Mouse (Mus musculus) gastrocnemius, postnatal 10 days (tissue): ENCODE results near the gene Cyp1a2. TPM values are rescaled to one million over a fixed set of nuclear protein-coding genes. Genes with fewer than 3 reads are reported as not detected.
"Not testable (repeated sequence)": the region's sequence is repeated elsewhere in the genome, so short reads cannot be mapped to it uniquely, and the experiment has no call there.

Source experiments
- DNase-seq: peaks from one replicate; pipeline ENCODE4 v3.0.0; 2021; ENCODE audit warnings: mixed read lengths
- long read RNA-seq, 2 experiments: library from polyadenylated mRNA; stranded (forward); transcript quantifications; one replicate each; pipeline ENCODE4 v2.0.0; 2021
- total RNA-seq, 2 experiments: library from RNA; stranded (reverse); gene quantifications; 2 replicates each; pipeline ENCODE4 v1.2.3; 2021

Cyp1a2 gene
- under 1 TPM in 1 of 2 experiments, not detected in 1; 0.14 TPM for total RNA-seq
- long read RNA-seq, experiment 1 = 0 reads
- long read RNA-seq, experiment 2 = 0 reads

DNA sequence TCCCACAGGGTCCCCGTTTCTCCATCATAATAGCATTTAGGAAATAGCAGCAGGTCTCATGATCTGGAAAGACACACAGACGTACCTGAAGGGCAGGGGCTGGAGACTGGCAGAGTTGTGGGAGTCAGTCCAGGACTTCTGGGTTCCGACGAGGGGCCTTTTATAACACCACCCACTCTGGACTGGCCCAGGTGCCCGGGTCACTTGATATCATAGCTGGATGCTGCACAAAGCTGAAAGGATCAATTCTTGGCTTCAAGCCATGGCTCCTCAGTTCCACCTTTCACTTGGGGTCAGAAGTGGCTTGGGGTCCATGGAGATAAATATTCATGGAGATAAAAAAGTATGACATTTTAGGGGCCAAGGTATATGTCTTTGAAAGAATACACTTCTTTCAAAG lies at the start of gene Cyp1a2:
Gene Cyp1a2, minus strand, starts transcription at position 184 of the 400 bp plus-strand sequence.
- DNase-seq = no peak

DNA sequence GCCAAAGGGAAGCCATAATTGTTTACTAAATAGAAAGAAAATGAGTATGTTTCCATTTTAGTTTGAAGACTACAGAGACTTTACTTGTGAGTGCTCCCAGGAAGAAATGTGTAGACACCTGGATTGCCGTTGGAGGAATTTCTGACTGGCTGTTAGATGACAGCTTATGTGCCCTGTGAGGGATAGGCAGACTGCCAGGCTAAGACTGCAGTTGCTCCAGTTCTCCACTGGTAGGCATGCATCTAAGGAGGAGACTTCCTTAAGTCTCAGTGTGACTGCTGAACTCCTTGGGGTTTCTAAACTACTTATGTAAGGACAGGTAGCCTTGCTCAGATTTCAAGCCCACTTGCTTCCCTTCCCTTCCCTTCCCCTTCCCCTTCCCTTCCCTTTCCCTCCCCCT lies 44.8 kb upstream of the Cyp1a2 start:
- no peak for DNase-seq

- no peak for DNase-seq
These were observed 41.2 kb upstream of the Cyp1a2 start for GRCm38 (mm10) chr9:57724701-57725100.

DNA sequence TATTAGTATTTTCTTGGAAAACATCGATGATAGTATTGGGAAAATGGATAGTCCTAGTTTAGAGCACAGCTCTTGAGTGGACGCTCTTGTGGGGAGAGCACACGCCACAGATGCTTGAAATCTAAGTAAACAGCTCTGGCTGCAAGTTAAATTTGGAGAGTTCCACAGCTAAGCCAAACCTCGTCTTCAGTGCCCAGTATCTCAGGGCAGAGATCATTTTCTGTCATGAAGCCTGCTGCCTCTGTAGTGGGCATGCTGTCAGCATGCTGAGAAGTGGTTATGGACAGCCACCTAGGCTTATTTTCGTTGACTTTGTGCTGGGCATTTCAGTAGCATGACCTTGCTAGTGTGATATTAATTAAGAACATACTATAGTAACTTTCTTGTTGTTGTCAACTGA lies 40.3 kb upstream of the Cyp1a2 start:
- no peak for DNase-seq

DNA sequence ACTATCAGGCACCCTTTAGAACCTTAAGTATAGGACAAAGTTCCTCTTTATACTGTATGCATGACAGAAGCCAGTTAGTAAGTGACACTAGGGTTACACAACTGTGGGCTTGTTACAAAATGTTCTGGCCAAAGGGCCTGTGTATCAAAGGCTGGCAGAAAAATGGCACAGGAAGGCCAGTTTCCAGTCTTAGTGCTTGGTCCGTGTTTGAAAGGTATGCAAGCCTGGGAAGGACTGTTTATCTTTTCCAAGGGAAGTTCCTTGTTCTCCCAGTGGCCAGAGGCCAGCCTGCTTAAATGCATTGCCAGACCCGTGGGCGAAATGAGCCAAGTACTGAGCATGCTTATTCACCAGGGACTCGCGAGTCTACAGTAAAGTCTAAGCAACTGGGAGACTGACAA lies 39.8 kb upstream of the Cyp1a2 start:
- peak; percentile 52 for DNase-seq

GRCm38 (mm10) chr9:57722371-57722770 lies 38.9 kb upstream of the Cyp1a2 start:
- no peak for DNase-seq

GRCm38 (mm10) chr9:57720736-57721135 lies 37.2 kb upstream of the Cyp1a2 start:
- DNase-seq = no peak

DNA sequence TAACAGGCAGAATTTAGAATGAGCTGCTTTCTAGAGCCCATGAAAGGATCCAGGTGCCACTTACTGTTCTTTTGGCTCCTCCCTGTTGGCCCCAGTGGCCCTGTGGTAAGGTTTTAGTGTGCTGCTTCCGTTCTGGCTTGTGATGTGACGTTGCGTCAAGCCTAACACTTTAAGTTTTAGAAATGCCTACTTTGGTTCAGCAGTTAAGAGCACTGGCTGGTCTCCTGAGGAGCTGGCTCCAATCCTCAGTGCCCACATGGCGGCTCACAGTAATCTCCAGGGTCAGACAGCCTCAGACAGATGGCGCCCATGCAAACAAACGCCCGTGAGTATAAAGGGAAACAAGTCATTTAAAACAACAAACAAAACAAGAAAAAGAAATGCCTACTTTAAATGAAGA lies 34.9 kb upstream of the Cyp1a2 start:
- no peak for DNase-seq

DNA sequence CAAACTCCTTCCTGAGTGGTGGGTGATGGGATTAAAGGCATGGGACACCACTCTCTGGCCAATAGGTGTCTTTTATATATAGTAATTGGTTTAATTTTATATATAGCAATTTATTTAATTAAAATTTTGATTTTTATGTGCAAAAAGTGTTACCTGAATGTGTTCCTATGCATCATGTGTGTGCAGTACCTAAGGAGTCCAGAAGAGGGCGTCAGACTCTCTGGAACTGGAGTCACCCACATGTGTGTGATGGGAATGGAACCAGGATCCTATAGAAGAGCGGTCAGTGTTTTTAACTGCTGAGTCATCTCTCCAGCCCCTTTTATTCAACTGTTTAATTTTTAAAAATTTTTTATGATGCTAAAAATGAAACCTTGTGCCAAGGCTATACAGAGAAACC lies 28.7 kb upstream of the Cyp1a2 start:
- DNase-seq = no peak

GRCm38 (mm10) chr9:57710214-57710613 lies 26.7 kb upstream of the Cyp1a2 start:
- DNase-seq = not testable (repeated sequence)

DNA sequence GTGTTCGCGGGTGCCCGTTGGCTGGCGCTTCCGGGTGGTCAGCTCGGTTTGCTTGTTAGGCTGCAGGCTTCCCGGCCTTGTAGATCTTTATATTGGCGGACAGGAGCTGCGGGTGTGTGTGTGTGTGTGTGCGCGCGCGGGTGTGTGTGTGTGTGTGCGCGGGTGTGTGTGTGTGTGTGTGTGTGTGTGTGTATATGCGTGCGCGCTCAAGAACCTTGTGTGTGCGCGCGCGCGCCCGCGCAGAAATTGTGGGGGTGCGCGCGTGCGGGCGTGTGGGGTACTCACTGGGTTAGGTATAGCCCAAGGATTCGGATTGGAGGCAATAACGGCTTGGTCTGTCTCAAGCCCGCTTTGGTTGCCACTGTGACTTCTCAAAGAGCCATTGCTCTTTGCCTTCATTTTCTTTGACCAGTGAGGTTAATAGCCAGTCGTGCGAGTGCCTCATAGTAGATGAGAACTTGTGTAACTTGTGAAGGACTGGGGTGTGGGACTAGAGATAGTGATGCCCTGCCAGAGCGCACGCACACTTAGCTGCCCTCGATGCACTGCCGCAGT lies 25.3 kb upstream of the Cyp1a2 start:
- no peak for DNase-seq

DNA sequence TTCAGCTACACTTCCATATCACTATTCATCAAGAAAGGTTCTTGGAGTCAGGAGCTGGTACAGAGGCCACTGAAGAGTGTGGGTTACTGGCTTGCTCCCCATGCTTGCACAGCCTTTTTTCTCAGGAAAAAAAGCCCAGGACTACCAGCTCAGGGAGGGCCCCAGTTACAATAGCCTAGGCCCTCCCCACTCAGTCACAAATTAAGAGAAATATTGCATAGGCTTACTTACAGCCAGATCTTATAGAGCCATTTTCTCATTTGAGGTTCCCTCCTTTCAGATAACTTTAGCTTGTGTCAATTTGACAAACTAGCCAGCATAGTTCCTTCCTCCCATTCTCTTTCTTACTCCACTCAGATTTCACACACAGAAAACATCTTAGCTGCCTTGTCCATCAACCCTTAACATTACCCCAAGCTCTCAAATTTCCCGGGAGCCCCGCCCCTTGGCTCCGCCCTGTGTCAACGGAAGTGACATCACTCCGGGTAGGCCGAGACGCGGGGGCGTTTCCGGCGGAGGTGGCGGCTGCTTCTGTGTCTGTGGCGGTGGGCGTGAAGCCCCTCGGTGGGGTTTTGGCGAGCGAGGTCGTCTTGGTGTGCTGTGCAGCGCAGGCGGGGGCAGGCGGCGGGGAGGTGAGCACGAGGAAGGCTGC lies 24.7 kb upstream of the Cyp1a2 start, which contains the start of gene Edc3:
Gene Edc3, plus strand, starts transcription at position 473 of the 652 bp plus-strand sequence.
- peak; percentile 93 for DNase-seq

DNA sequence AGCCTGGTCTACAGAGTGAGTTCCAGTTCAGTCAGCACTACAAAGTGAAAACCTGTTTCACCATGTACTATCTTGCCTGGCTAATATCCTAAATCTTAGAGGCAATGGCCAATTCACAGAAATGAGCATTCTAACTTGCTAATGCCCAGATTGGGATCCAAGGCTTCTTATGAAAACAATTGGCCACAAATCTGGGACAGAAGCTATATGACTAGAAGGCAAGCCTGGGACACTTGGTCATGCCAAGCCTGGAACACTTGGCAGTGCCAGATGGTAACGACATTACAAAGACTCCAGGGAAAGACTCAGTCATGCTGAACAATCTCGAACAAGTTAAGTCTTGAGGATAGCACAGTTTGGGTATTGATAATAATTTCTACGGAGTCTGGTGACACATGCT lies 23.0 kb upstream of the Cyp1a2 start:
- DNase-seq = no peak

- DNase-seq = no peak
These were observed 15.1 kb upstream of the Cyp1a2 start for GRCm38 (mm10) chr9:57698466-57699150.

DNA sequence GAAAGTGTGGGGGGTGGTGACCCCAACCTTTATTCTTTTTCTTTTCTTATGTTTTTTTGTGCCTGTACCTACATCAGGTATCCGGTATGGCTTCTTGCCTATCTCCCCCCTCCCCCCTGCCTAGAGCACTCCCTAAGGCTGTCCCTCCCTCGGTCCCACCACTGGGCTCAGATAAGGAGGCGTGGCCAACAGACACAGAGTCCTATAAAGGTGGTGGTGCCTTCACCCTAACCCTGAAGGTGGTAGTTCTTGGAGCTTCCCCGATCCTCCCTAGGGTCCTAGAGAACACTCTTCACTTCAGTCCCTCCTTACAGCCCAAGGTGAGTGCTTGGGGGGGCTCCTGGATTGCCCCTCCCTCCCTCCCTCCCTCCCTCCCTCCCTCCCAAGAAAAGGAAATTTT lies 13.9 kb upstream of the Cyp1a2 start:
- no peak for DNase-seq

DNA sequence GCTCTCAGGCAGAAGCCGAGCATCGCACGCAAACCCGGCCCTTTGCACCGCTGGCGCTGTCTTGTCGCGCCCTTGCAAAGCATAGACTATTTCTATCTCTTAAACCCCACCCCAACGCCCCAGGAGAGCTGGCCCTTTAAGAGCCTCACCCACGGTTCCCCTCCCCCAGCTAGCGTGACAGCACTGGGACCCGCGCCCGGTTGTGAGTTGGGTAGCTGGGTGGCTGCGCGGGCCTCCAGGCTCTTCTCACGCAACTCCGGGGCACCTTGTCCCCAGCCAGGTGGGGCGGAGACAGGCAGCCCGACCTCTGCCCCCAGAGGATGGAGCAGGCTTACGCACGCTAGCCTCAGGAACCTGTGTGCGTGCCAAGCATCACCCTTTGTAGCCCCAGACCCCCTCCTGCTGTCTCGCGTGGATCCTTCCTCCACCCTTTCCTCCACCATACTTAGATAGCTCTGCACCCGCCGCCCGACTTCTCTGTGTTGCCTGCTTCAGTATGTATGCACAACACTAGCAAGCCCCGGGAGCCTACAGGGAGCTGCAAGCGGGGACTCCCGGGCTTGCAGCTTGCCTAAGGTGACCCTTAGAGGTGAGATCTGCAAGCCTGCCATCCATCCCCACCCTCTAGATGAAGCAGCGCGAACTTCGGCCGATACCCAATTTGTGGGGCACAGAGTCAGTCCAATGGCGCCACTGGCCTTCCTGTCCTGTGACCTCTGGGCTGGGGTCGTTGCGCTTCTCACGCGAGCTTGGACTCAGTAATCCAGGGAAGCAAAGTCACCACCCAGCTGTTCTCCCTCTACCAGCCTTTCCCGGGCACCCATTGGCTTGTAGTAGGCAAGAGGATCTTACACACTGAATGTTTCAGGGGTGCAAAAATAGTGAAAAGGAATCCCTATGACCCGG lies 13.1 kb upstream of the Cyp1a2 start:
- DNase-seq = peak; percentile 45

DNA sequence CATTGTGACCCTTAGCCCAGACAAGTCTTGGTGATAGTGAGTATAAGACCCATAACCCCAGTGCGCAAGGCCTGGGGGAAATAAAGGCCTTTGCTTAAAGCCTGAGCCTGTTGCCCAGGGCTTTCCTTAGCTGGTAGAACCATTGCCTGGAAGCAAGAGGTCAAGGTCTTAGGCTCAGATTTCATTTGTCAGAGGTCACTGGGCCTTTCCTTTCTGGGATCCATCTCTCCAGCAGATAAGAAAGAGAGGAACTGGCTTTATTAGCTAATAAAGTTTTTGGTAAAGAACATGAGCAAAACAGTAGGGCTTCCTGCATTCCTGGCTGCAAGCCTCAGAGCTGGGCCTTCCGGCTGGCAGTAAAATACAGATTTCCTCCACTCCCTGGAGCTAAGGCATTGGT lies 10.6 kb upstream of the Cyp1a2 start:
- DNase-seq = no peak

DNA sequence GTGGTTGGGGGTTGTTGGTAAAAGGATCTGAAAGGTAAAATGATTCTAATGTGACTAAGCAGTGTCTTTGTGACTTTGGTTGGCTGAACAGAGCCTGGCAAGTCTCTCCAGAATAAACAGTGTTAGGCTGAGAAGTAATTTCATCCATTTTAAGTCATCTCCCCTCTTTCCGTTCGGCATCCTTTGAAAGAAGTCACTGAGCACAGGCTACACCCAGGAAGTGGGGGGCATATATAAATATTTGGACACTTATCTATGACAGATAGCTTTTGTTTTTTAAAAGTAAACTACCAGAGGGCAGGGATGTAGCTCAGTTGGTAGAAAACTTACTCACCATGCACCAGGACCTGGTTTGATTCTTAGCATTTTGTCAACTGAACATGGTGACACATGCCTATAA lies 5.1 kb upstream of the Cyp1a2 start:
- no peak for DNase-seq

- DNase-seq = no peak
These were observed 4.7 kb upstream of the Cyp1a2 start for GRCm38 (mm10) chr9:57688158-57688557.

DNA sequence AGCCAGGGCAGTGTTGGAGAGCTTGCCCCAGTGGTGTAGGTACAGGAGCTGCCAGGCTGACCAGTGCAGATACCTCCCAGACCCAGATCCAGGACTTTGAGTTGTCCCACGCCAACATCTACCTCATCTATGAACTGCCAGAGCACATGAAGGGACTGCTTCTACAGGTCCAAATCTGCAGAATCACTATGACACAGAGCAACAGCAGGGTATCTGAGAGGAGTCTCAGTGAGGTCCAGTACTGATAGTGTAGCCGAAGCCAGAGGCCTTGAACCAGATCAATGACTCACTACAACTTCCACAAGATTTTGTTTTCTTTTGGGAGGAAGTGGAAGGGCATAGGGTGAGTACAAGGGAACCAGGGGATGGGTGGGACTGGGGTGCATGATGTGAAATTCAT lies 4.2 kb upstream of the Cyp1a2 start, which contains the start of gene Cyp1a1:
Gene Cyp1a1, plus strand, starts transcription at position 178 of the 400 bp plus-strand sequence.
- no peak for DNase-seq

DNA sequence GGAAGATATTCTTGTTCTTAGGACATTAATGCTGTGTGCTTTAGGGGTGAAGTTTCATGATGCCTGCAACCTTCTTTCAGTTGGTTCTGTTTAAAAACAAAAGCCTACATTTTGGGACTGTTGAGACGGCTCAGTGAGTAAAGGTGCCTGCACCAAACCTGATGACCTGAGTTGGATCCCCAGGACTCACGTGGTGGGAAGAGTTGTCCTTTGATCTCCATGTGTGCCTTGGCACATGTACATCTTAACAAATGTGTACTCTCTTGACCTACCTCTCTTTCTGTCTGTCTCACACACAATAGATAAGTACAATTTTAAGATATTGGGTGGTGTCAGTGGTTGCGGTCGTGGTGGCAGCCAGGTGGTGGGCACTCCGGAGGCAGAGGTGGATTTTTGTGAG lies 2.5 kb upstream of the Cyp1a2 start:
- DNase-seq = no peak

DNA sequence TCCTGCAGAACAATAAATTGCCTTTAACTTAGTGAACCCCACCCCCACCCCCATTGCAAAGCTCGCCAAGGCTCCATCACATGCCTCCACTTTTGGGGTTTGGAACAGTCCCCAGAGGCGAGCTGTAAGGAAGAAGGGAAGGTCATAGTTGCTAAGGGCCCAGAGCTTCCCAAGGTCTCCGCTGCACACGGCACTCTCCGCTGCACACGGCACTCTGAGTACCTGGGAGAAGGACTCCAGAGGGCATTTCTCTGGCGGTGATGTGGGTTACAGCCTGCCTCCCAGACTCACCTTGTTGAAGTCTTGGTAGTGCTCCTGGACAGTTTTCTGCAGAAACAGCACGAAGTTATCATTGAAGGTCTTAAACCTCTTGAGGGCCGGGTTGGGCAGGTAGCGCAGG lies 2.1 kb downstream of the Cyp1a2 start:
- no peak for DNase-seq

GRCm38 (mm10) chr9:57671500-57671899 lies 12.0 kb downstream of the Cyp1a2 start:
- no peak for DNase-seq
